Mouse (Mus musculus) kidney, embryonic 16.5 days (tissue): ENCODE results near the gene Tmem196. TPM values are rescaled to one million over a fixed set of nuclear protein-coding genes. Genes with fewer than 3 reads are reported as not detected.

ENCODE experiments used
- ATAC-seq: fragments of 200-750 bp; cut with Nextera tagmentation; 2 replicates; pipeline ENCODE4 v1.8.0; 2017; ENCODE audit warnings: moderate TSS enrichment; ENCODE audit not compliant: low FRiP score, low TSS enrichment
- H3K27ac ChIP-seq: fragments of 300-500 bp; sonication (generic); 2 replicates; pipeline ENCODE4 v1.5.1; 2014; ENCODE audit warnings: low read length
- H3K27me3 ChIP-seq: fragments of 300-500 bp; sonication (generic); 2 replicates; pipeline ENCODE4 v1.6.1; 2014; ENCODE audit warnings: low read length, control low read depth, mixed read lengths; ENCODE audit not compliant: insufficient read depth
- H3K36me3 ChIP-seq: fragments of 300-500 bp; sonication (generic); 2 replicates; pipeline ENCODE4 v1.6.1; 2014; ENCODE audit warnings: low read length, control low read depth, mixed read lengths; ENCODE audit not compliant: insufficient read depth
- H3K4me1 ChIP-seq: fragments of 300-500 bp; sonication (generic); 2 replicates; pipeline ENCODE4 v1.6.1; 2014; ENCODE audit warnings: low read length, control low read depth, mixed read lengths; ENCODE audit not compliant: insufficient read depth
- H3K4me2 ChIP-seq: fragments of 300-500 bp; sonication (generic); replicated peaks from 2 replicates; pipeline ENCODE4 v1.6.1; 2014; ENCODE audit warnings: low read depth, low read length
- H3K4me3 ChIP-seq: fragments of 300-500 bp; sonication (generic); 2 replicates; pipeline ENCODE4 v1.5.1; 2014; ENCODE audit warnings: mild to moderate bottlenecking, low read length
- H3K9ac ChIP-seq: fragments of 300-500 bp; sonication (generic); replicated peaks from 2 replicates; pipeline ENCODE4 v1.6.1; 2014; ENCODE audit warnings: low read length
- H3K9me3 ChIP-seq: fragments of 300-500 bp; sonication (generic); 2 replicates; pipeline ENCODE4 v1.6.1; 2016; ENCODE audit warnings: low read length, control low read depth
- WGBS: fragments of 180-500 bp; shearing (Covaris S2); extraction: QIAGEN DNeasy Blood & Tissue Kit; methylation state at CpG from one replicate; pipeline ENCODE4 v1.1.7; 2014; 5-methylcytosine and 5-hydroxymethylcytosine counted together
- polyA plus RNA-seq: library from polyadenylated mRNA; unstranded; fragments of >200 nt; fragmentation: Nextera tagmentation; extraction: Ambion mirVana; gene quantifications from 2 replicates; pipeline ENCODE4 v1.2.1, GENCODE M21; 2015

The Tmem196 gene
- polyA plus RNA-seq: 0.96 and 1.3 TPM in 2 replicates

- H3K27ac ChIP-seq: no peak within 1 kb of the TSS
- H3K4me2 ChIP-seq: peak within 1 kb of the TSS; percentile 58
- ATAC-seq: peak; percentile 74
- 2% methylated on average over 25 of the region's 25 CpGs for WGBS
- H3K4me3 ChIP-seq: peak within 1 kb of the TSS; percentile 43
- no peaks in the 10 kb centered on the region for H3K4me1 ChIP-seq
- peak within 1 kb of the TSS; percentile 48 for H3K9ac ChIP-seq
- H3K36me3 ChIP-seq: no peaks in the 10 kb centered on the region
- H3K9me3 ChIP-seq: no peaks in the 10 kb centered on the region
- H3K27me3 ChIP-seq: peaks cover 9% of the 10 kb centered on the region
These were observed at the start of gene Tmem196 for GRCm38 (mm10) chr12:119945589-119946310. Gene Tmem196 (plus strand): TSS chr12:119945822.

GRCm38 (mm10) chr12:119946311-119946692 lies 680 bp downstream of the Tmem196 start:
- Histone ChIP-seq H3K27me3 (peaks cover 9% of the 10 kb centered on the region), H3K4me2 (peak overlapping the region; percentile 58), H3K36me3 (no peaks in the 10 kb centered on the region), H3K9me3 (no peaks in the 10 kb centered on the region), H3K9ac (peak overlapping the region; percentile 48), H3K4me3 (peak overlapping the region; percentile 43), H3K4me1 (no peaks in the 10 kb centered on the region), H3K27ac (no peak overlapping the region)
- peak; percentile 61 for ATAC-seq
- 3% methylated on average over 14 of the region's 14 CpGs for WGBS

- no peaks in the 10 kb centered on the region for H3K27me3 ChIP-seq
- no peaks in the 10 kb centered on the region for H3K9me3 ChIP-seq
- H3K4me1 ChIP-seq: no peaks in the 10 kb centered on the region
- H3K36me3 ChIP-seq: no peaks in the 10 kb centered on the region
- H3K27ac ChIP-seq: no peak overlapping the region
- H3K9ac ChIP-seq: no peak overlapping the region
- 65% methylated on average over 3 of the region's 3 CpGs for WGBS
- H3K4me2 ChIP-seq: no peak overlapping the region
- no peak overlapping the region for H3K4me3 ChIP-seq
- ATAC-seq: no peak
These were observed 11.4 kb downstream of the Tmem196 start for GRCm38 (mm10) chr12:119957041-119957440.

GRCm38 (mm10) chr12:119960730-119961129 lies 15.1 kb downstream of the Tmem196 start:
- no peaks in the 10 kb centered on the region for H3K27me3 ChIP-seq
- 66% methylated on average over 1 of the region's 1 CpGs for WGBS

GRCm38 (mm10) chr12:119965373-119965772 lies 19.8 kb downstream of the Tmem196 start:
- H3K4me3 ChIP-seq: no peak overlapping the region
- no peak overlapping the region for H3K4me2 ChIP-seq
- H3K9ac ChIP-seq: no peak overlapping the region
- H3K9me3 ChIP-seq: no peaks in the 10 kb centered on the region
- H3K4me1 ChIP-seq: no peaks in the 10 kb centered on the region
- no peak overlapping the region for H3K27ac ChIP-seq
- H3K36me3 ChIP-seq: no peaks in the 10 kb centered on the region
- H3K27me3 ChIP-seq: no peaks in the 10 kb centered on the region
- no peak for ATAC-seq

More at GRCm38 (mm10) chr12:119960730-119961129, 15.1 kb downstream of the Tmem196 start:
- H3K4me1 ChIP-seq: no peaks in the 10 kb centered on the region
- no peak overlapping the region for H3K4me2 ChIP-seq
- no peak for ATAC-seq
- no peak overlapping the region for H3K4me3 ChIP-seq
- no peaks in the 10 kb centered on the region for H3K36me3 ChIP-seq
- H3K27ac ChIP-seq: no peak overlapping the region
- H3K9ac ChIP-seq: no peak overlapping the region
- H3K9me3 ChIP-seq: no peaks in the 10 kb centered on the region

GRCm38 (mm10) chr12:119970068-119970467 lies 24.4 kb downstream of the Tmem196 start:
- Histone ChIP-seq H3K4me2 (no peak overlapping the region), H3K4me1 (no peaks in the 10 kb centered on the region), H3K4me3 (no peak overlapping the region), H3K27ac (no peak overlapping the region), H3K9ac (no peak overlapping the region), H3K27me3 (no peaks in the 10 kb centered on the region), H3K36me3 (no peaks in the 10 kb centered on the region), H3K9me3 (no peaks in the 10 kb centered on the region)
- no peak for ATAC-seq

- H3K36me3 ChIP-seq: no peaks in the 10 kb centered on the region
- no peak overlapping the region for H3K4me3 ChIP-seq
- H3K4me2 ChIP-seq: no peak overlapping the region
- no peak for ATAC-seq
- H3K4me1 ChIP-seq: no peaks in the 10 kb centered on the region
- WGBS: 1% methylated on average over 2 of the region's 2 CpGs
- no peak overlapping the region for H3K9ac ChIP-seq
- no peaks in the 10 kb centered on the region for H3K9me3 ChIP-seq
- H3K27me3 ChIP-seq: no peaks in the 10 kb centered on the region
- no peak overlapping the region for H3K27ac ChIP-seq
These were observed 36.1 kb downstream of the Tmem196 start for GRCm38 (mm10) chr12:119981731-119982130.

GRCm38 (mm10) chr12:119998267-119998666 lies 52.6 kb downstream of the Tmem196 start:
- H3K9me3 ChIP-seq: no peaks in the 10 kb centered on the region
- no peaks in the 10 kb centered on the region for H3K27me3 ChIP-seq
- H3K27ac ChIP-seq: no peak overlapping the region
- WGBS: 65% methylated on average over 1 of the region's 1 CpGs
- no peaks in the 10 kb centered on the region for H3K4me1 ChIP-seq
- no peak overlapping the region for H3K9ac ChIP-seq
- H3K36me3 ChIP-seq: no peaks in the 10 kb centered on the region
- no peak for ATAC-seq
- no peak overlapping the region for H3K4me2 ChIP-seq
- H3K4me3 ChIP-seq: no peak overlapping the region

- no peak overlapping the region for H3K4me3 ChIP-seq
- H3K4me1 ChIP-seq: no peaks in the 10 kb centered on the region
- H3K36me3 ChIP-seq: no peaks in the 10 kb centered on the region
- no peaks in the 10 kb centered on the region for H3K9me3 ChIP-seq
- H3K4me2 ChIP-seq: no peak overlapping the region
- no peaks in the 10 kb centered on the region for H3K27me3 ChIP-seq
- H3K9ac ChIP-seq: no peak overlapping the region
- no peak overlapping the region for H3K27ac ChIP-seq
- no peak for ATAC-seq
These were observed 58.7 kb downstream of the Tmem196 start for GRCm38 (mm10) chr12:120004280-120004679.

- Histone ChIP-seq H3K27me3 (no peaks in the 10 kb centered on the region), H3K4me1 (no peaks in the 10 kb centered on the region), H3K9ac (no peak overlapping the region), H3K4me3 (no peak overlapping the region), H3K9me3 (no peaks in the 10 kb centered on the region), H3K36me3 (no peaks in the 10 kb centered on the region), H3K4me2 (no peak overlapping the region), H3K27ac (no peak overlapping the region)
- ATAC-seq: no peak
- 82% methylated on average over 4 of the region's 4 CpGs for WGBS
These were observed 69.1 kb downstream of the Tmem196 start for GRCm38 (mm10) chr12:120014768-120015167.
